Mouse (Mus musculus): ENCODE measurements at regions not wholly inside any gene's neighbourhood (a gene's known extent, or its start where the extent isn't known, plus 50 kb on each side); places are given as distances from the start of the nearest gene placed in this dataset.

DNA sequence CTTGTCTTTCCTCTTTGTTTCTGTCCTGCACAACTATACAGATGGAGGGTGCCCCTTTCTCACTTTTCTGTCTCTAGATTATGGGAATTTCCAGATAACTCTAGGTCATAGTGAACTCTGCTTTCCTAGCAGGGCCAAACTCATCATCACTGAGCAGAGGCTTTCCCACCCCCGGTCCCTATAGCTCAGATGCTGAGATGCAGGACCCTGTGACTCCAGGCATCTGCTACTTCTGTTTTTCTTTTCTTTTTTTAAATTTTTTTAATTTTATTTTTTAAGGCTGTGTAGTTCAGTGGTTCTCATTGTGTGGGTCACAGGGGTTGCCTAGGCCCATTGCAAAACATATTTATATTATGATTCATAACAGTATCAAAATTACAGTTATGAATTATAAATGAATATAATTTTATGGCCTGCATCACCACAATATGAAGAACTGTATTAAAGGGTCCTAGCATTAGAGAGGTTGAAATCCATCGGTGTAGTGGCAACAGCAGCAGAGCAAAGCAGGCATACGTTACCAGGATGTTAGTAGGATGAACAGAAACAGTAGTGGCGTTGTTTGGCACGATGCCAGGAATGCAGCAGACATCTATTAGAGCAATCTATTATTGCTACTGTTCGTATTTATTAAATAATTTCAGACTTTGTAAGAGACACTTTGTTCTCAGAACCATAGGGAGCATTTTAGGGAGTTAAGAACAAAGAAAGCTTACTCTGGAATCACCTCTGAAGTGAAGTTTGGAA lies 343.8 kb downstream of the Edem1 start:
- TF ChIP-seq POLR2A (IDR thresholded peaks at IDR 0.05; ENCODE audit: insufficient read depth, low read depth, low read length) (no peak), CTCF (IDR thresholded peaks at IDR 0.05) (no peak)
